Mouse (Mus musculus): ENCODE measurements around the gene Sept3.

- no peak for TF ChIP-seq MAFK (IDR thresholded peaks at IDR 0.05; ENCODE audit: insufficient read depth, low read depth, low read length)
- no peak for TF ChIP-seq CHD2 (IDR thresholded peaks at IDR 0.05; ENCODE audit: low read depth, low read length)
- no peak for TF ChIP-seq ZNF384 (IDR thresholded peaks at IDR 0.05; ENCODE audit: low read depth, low read length)
- TF ChIP-seq HCFC1 (IDR thresholded peaks at IDR 0.05; ENCODE audit: borderline replicate concordance, insufficient read depth, low read length) = no peak
Observed at GRCm38 (mm10) chr15:82266356-82266755, 8.3 kb upstream of the Sept3 start.
